Mouse (Mus musculus) lung, embryonic 16.5 days (tissue): Measurements from ENCODE around the gene Klhdc8b. TPM values are rescaled to one million over a fixed set of nuclear protein-coding genes. Genes with fewer than 3 reads are reported as not detected.

Experiments
- ATAC-seq: fragments of 200-750 bp; cut with Nextera tagmentation; 2 replicates; pipeline ENCODE4 v1.8.0; 2017; ENCODE audit warnings: low read depth, mild to moderate bottlenecking, moderate library complexity
- H3K27ac ChIP-seq: fragments of 300-500 bp; sonication (generic); 2 replicates; pipeline ENCODE4 v1.5.1; 2014; ENCODE audit warnings: mild to moderate bottlenecking, control low read depth, low read length
- H3K27me3 ChIP-seq: fragments of 300-500 bp; sonication (generic); 2 replicates; pipeline ENCODE4 v1.6.1; 2014; ENCODE audit warnings: low read depth, low read length, mixed read lengths; ENCODE audit not compliant: control insufficient read depth, insufficient read depth
- H3K36me3 ChIP-seq: fragments of 300-500 bp; sonication (generic); 2 replicates; pipeline ENCODE4 v1.6.1; 2014; ENCODE audit warnings: low read length; ENCODE audit not compliant: control insufficient read depth, insufficient read depth
- H3K4me1 ChIP-seq: fragments of 300-500 bp; sonication (generic); replicated peaks from 2 replicates; pipeline ENCODE4 v1.6.1; 2014; ENCODE audit warnings: low read length, mixed read lengths; ENCODE audit not compliant: control insufficient read depth, insufficient read depth
- H3K4me2 ChIP-seq: fragments of 300-500 bp; sonication (generic); 2 replicates; pipeline ENCODE4 v1.6.1; 2014; ENCODE audit warnings: low read depth, low read length, control low read depth
- H3K4me3 ChIP-seq: fragments of 300-500 bp; sonication (generic); 2 replicates; pipeline ENCODE4 v1.5.1; 2014; ENCODE audit warnings: mild to moderate bottlenecking, low read length, control low read depth
- H3K9ac ChIP-seq: fragments of 300-500 bp; sonication (generic); 2 replicates; pipeline ENCODE4 v1.6.1; 2014; ENCODE audit warnings: low read length, control low read depth
- H3K9me3 ChIP-seq: fragments of 300-500 bp; sonication (generic); 2 replicates; pipeline ENCODE4 v1.6.1; 2016; ENCODE audit warnings: low read length; ENCODE audit not compliant: control insufficient read depth
- WGBS: fragments of 180-500 bp; shearing (Covaris S2); extraction: QIAGEN DNeasy Blood & Tissue Kit; methylation state at CpG from one replicate; pipeline ENCODE4 v1.1.7; 2014; 5-methylcytosine and 5-hydroxymethylcytosine counted together
- polyA plus RNA-seq: library from polyadenylated mRNA; unstranded; fragments of >200 nt; fragmentation: Nextera tagmentation; extraction: Ambion mirVana; gene quantifications from 2 replicates; pipeline ENCODE4 v1.2.1, GENCODE M21; 2015

Klhdc8b gene
- polyA plus RNA-seq, 1 experiment from 2014 or later = 76.6 TPM

- Histone ChIP-seq H3K4me2 (no peak overlapping the region), H3K27me3 (no peaks in the 10 kb centered on the region), H3K4me3 (no peak overlapping the region), H3K36me3 (peaks cover 11% of the 10 kb centered on the region), H3K27ac (peak overlapping the region; percentile 33; the same call in 1 of the 2 replicates), H3K9me3 (no peaks in the 10 kb centered on the region), H3K9ac (no peak overlapping the region), H3K4me1 (peaks cover 4% of the 10 kb centered on the region)
- 43% methylated on average over 4 of the region's 4 CpGs for WGBS
- no peak for ATAC-seq
These were observed 8.5 kb upstream of the Klhdc8b start for GRCm38 (mm10) chr9:108469845-108470244.

DNA sequence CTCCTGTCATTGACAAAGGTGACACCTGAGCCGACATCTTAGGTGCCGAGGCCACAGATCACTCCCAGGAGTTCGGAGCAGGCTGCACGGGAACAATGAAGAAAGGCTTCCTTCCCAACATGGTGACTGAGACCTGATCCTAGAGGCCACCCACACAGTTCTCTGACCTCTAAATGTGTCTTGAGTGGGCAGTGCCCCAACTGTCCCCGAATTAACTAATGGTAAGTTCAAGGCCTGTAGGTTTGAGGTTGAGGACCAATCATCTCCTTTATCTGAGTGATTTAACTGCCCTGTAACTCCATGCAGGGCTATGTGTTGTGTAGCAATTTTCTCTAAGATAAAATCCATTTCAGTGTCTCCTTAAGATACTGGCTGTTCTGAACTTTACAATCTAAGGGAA is 8.0 kb upstream of the Klhdc8b start:
- H3K36me3 ChIP-seq = peaks cover 11% of the 10 kb centered on the region
- H3K9ac ChIP-seq = no peak overlapping the region
- WGBS = 40% methylated on average over 5 of the region's 5 CpGs
- peaks cover 4% of the 10 kb centered on the region for H3K4me1 ChIP-seq
- no peak; the same call in 1 of the 2 replicates for ATAC-seq
- no peak overlapping the region for H3K4me3 ChIP-seq
- H3K27me3 ChIP-seq = no peaks in the 10 kb centered on the region
- no peak overlapping the region for H3K4me2 ChIP-seq
- H3K27ac ChIP-seq = peak overlapping the region; percentile 33; the same call in 1 of the 2 replicates
- no peaks in the 10 kb centered on the region for H3K9me3 ChIP-seq

DNA sequence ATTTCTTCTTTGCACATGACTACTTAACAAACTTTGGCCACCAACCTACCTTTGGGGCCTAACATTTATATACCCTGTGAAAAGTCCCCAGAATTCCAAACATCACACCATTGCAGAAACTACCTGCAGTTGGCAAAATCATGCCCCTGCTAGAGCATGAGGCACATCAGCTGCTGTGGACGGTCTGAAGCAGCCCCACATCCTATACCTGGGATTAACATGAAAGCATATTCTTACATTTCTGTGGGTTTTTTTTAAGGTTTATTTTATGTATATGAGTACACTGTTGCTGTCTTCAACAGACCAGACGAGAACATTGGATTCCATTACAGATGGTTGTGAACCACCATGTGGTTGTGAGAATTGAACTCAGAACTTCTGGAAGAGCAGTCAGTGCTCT is 4.8 kb upstream of the Klhdc8b start:
- peaks cover 24% of the 10 kb centered on the region for H3K4me1 ChIP-seq
- 86% methylated on average over 2 of the region's 2 CpGs for WGBS
- no peaks in the 10 kb centered on the region for H3K27me3 ChIP-seq
- H3K4me3 ChIP-seq = no peak overlapping the region
- no peaks in the 10 kb centered on the region for H3K9me3 ChIP-seq
- no peak overlapping the region for H3K9ac ChIP-seq
- peaks cover 22% of the 10 kb centered on the region for H3K36me3 ChIP-seq
- no peak overlapping the region for H3K4me2 ChIP-seq
- ATAC-seq = no peak
- H3K27ac ChIP-seq = no peak overlapping the region

DNA sequence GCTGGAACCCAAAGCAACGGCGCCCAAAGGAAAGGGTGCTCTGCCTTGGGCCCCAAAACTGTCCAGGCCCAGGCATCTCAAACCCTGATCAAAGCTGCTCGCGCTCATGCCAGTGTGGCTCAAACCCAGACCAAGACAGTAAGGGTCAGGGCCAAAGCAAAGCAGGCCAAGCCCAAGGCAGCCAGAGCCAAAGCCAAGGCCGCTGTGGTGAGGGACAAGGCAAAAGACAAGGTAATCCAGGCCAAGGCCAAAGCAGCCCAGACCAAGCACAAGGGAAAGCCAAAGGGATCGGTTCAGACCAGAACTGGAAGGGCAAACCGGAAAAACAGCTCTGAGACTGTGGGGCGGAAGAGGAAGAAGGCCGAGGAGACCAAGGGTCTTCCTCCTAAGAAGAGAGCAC is 2.3 kb upstream of the Klhdc8b start:
- Histone ChIP-seq H3K27me3 (no peaks in the 10 kb centered on the region), H3K9me3 (no peaks in the 10 kb centered on the region), H3K4me3 (no peak overlapping the region), H3K9ac (no peak overlapping the region), H3K36me3 (peaks cover 22% of the 10 kb centered on the region), H3K4me2 (no peak overlapping the region), H3K4me1 (peaks cover 25% of the 10 kb centered on the region), H3K27ac (no peak overlapping the region)
- ATAC-seq = no peak
- WGBS = 92% methylated on average over 9 of the region's 9 CpGs

GRCm38 (mm10) chr9:108462192-108462591 is 811 bp upstream of the Klhdc8b start:
- peak; percentile 77 for ATAC-seq
- H3K9ac ChIP-seq = peak overlapping the region; percentile 87

GRCm38 (mm10) chr9:108461675-108462074 is 294 bp upstream of the Klhdc8b start:
- Histone ChIP-seq H3K9me3 (no peaks in the 10 kb centered on the region), H3K4me2 (peak overlapping the region; percentile 84), H3K27me3 (no peaks in the 10 kb centered on the region), H3K36me3 (peaks cover 20% of the 10 kb centered on the region), H3K4me3 (peak overlapping the region; percentile 71), H3K27ac (peak overlapping the region; percentile 97), H3K4me1 (peaks cover 25% of the 10 kb centered on the region), H3K9ac (peak overlapping the region; percentile 87)
- WGBS = 78% methylated on average over 5 of the region's 5 CpGs
- ATAC-seq = no peak

More at GRCm38 (mm10) chr9:108462192-108462591, 811 bp upstream of the Klhdc8b start:
- H3K9me3 ChIP-seq = no peaks in the 10 kb centered on the region
- peak overlapping the region; percentile 84 for H3K4me2 ChIP-seq
- no peaks in the 10 kb centered on the region for H3K27me3 ChIP-seq
- 53% methylated on average over 10 of the region's 10 CpGs for WGBS
- peaks cover 25% of the 10 kb centered on the region for H3K4me1 ChIP-seq
- H3K36me3 ChIP-seq = peaks cover 24% of the 10 kb centered on the region
- peak overlapping the region; percentile 97 for H3K27ac ChIP-seq
- H3K4me3 ChIP-seq = peak overlapping the region; percentile 71

DNA sequence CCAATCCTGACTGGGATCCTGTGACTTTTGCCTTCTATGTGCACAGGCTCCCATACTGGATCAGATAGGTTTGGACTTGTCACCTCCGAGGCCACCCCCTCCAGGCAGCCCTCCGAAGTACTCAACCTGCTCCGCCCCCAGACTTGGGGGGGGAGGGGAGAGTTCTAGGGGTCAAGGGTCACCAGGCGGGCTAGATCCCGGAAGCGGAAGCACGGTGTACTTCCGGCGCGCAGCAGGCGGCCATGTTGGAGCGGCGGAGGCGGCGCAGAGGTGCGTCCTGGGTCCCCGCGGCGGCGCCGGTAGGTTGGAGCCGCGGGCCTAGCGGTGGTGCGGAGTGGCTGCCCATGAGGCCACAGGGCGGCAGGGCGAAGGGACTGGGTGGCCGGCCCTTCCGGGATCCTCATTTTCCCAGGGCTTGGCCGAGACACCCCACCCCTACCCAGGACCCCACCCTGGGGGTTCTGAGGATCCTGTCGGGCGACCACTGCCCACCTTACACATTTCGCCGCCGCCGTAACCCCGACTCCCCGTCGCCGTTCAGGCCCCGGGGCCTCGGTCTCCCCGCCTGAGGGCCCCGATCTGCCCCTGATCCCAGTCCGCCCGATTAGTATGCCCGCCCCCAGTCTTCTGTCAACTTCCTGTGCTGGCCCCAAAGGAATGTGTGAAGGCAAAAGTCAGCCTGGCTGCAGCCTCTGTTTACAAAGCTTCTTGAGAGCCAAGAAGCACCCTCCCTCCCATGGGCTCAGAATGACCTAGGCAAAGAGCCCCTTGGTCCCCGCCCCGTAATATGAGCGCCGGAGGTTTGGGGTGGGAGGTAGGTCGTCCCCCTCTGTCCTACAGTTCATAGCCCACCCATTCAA is 832 bp downstream of the Klhdc8b start, which contains the start of gene Ccdc71:
Gene Ccdc71 (plus strand): TSS at position 209 of the 860 bp plus-strand sequence.
- no peaks in the 10 kb centered on the region for H3K9me3 ChIP-seq
- peak within 1 kb of the TSS; percentile 84 for H3K4me2 ChIP-seq
- H3K27ac ChIP-seq = peak within 1 kb of the TSS; percentile 97
- H3K27me3 ChIP-seq = no peaks in the 10 kb centered on the region
- peak; percentile 82 for ATAC-seq
- WGBS = under 1% methylated on average over 51 of the region's 52 CpGs
- peak within 1 kb of the TSS; percentile 71 for H3K4me3 ChIP-seq
- H3K4me1 ChIP-seq = peaks cover 25% of the 10 kb centered on the region
- peak within 1 kb of the TSS; percentile 87 for H3K9ac ChIP-seq
- H3K36me3 ChIP-seq = peaks cover 18% of the 10 kb centered on the region

DNA sequence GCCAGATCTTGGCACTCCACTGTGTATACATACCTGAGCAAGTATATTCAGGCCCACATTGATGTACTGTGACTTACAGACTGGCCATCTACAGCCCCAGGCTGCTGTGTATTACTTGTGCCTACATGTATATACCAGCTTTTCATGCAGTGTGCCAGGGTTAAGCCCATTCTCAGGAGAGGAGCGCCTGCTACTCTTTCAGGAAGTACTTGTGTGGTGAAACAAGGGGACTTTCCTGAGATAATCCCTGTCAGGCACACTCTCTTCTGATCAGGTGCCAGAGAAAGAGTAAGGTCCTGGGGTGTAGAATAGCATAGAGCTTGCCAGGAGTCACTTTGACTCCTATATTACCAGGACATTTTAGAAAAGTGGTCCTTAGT is 1.5 kb downstream of the Klhdc8b start:
- Histone ChIP-seq H3K36me3 (peaks cover 14% of the 10 kb centered on the region), H3K4me1 (peaks cover 25% of the 10 kb centered on the region), H3K27me3 (no peaks in the 10 kb centered on the region), H3K27ac (peak overlapping the region; percentile 97), H3K4me3 (peak overlapping the region; percentile 71), H3K9me3 (no peaks in the 10 kb centered on the region), H3K9ac (peak overlapping the region; percentile 87), H3K4me2 (peak overlapping the region; percentile 84)
- 68% methylated on average over 1 of the region's 1 CpGs for WGBS
- no peak for ATAC-seq

DNA sequence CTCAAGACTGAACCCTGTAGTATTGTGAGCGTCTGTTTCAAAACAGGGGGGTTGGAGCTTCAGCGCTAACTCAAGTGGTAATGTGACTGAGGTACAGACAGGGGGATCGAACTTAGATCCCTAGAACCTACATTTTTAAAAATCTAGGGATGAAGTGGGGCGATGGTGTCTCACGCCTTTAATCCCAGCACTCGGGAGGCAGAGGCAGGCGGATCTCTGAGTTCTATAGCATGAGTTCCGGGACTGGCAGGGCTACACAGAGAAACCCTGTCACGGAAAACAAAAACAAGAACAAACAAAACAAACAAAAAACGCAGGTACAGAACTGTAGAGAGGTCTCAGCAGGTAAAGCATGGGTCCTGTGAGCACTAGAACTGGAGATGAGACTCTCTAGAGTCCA is 4.4 kb downstream of the Klhdc8b start:
- H3K4me3 ChIP-seq = no peak overlapping the region
- no peaks in the 10 kb centered on the region for H3K27me3 ChIP-seq
- no peaks in the 10 kb centered on the region for H3K9me3 ChIP-seq
- WGBS = 84% methylated on average over 10 of the region's 10 CpGs
- no peak overlapping the region for H3K27ac ChIP-seq
- peaks cover 2% of the 10 kb centered on the region; the same call in 1 of the 2 replicates for H3K36me3 ChIP-seq
- H3K9ac ChIP-seq = no peak overlapping the region
- H3K4me2 ChIP-seq = no peak overlapping the region
- peaks cover 20% of the 10 kb centered on the region for H3K4me1 ChIP-seq
- no peak for ATAC-seq
